ENCODE assay signal across 9 mouse cellular contexts in the genomic region with DNA sequence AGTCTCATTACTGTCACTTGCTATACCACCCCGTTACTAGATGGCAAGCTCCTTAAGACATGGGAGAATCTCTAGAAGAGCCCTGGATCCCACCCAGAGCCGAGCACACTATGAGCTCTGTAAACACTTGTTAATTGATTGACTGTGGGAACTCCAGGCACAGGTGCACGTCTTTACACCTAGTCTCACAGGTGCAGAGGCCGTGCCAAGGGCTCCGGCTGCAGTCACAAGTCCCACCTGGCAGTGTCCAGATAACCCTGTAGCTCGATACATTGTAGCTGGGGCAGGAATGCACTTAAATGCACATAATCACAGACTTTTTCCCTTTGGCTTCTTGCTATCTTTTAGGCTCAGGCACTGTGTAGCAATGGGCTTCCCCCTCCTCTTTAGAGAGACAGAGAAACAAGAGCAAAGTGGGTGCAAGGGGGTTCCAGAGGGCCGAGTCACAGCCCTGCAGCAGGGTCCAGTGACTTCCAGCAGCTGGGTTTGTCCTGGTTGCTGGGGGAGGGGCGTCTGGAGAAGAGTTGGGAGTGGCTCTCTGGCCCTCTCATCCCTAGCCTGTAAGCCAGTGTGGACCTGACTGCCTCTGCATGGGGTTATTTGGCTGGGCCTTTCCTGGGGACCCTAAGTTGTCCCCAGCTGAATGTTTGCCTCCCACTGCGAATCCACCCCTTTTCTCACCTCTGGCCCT. TPM values are rescaled to one million over a fixed set of nuclear protein-coding genes. Genes with fewer than 3 reads are reported as not detected.
DNase-seq lines count a peak whose midpoint lies in the region; ATAC-seq and TF ChIP-seq lines count a peak whose summit lies in the region.
"Had no signal": no experiment of that assay in that cellular context is flagged by ENCODE, and none has a peak within 500 bp of the region (broad histone marks: within the 10 kb centered on the region; RNA-seq: fewer than 3 reads in every experiment).

No protein-coding gene starts in this region.

- H3K4me2 ChIP-seq in heart, embryonic 11.5 days = peak overlapping the region; percentile 81
- peak overlapping the region; percentile 83 for H3K4me2 ChIP-seq in lung, embryonic 16.5 days (ENCODE audit: low read depth, low read length)
- H3K4me2 ChIP-seq in stomach, embryonic 15.5 days = peak overlapping the region; percentile 89

- H3K4me1 ChIP-seq in heart, embryonic 11.5 days (ENCODE audit: control insufficient read depth, insufficient read depth, low read length) = peaks cover 75% of the 10 kb centered on the region
- H3K4me1 ChIP-seq in lung, embryonic 16.5 days (replicated peaks; ENCODE audit: control insufficient read depth, insufficient read depth, low read length) = peaks cover 70% of the 10 kb centered on the region
- peaks cover 75% of the 10 kb centered on the region for H3K4me1 ChIP-seq in stomach, embryonic 15.5 days

- intact Hi-C loops in left cerebral cortex, adult 2 months (cut with DNase I) = no loop called here

- no peaks in the 10 kb centered on the region for H3K36me3 ChIP-seq in heart, embryonic 11.5 days (ENCODE audit: control insufficient read depth, insufficient read depth, low read length)
- H3K36me3 ChIP-seq in lung, embryonic 16.5 days (ENCODE audit: control insufficient read depth, insufficient read depth, low read length) = no peaks in the 10 kb centered on the region
- no peaks in the 10 kb centered on the region for H3K36me3 ChIP-seq in stomach, embryonic 15.5 days

- H3K9me3 ChIP-seq in heart, embryonic 11.5 days (replicated peaks; ENCODE audit: control insufficient read depth, low read length) = no peaks in the 10 kb centered on the region
- H3K9me3 ChIP-seq in lung, embryonic 16.5 days (ENCODE audit: control insufficient read depth, low read length) = no peaks in the 10 kb centered on the region
- no peaks in the 10 kb centered on the region for H3K9me3 ChIP-seq in stomach, embryonic 15.5 days

- peak overlapping the region; percentile 100 for H3K27ac ChIP-seq in left cerebral cortex, adult 2 months
- H3K27ac ChIP-seq in heart, embryonic 11.5 days (ENCODE audit: low read depth, low read length) = peak overlapping the region; percentile 93
- H3K27ac ChIP-seq in lung, embryonic 16.5 days (ENCODE audit: low read length) = peak overlapping the region; percentile 97
- H3K27ac ChIP-seq in stomach, embryonic 15.5 days = peak overlapping the region; percentile 97

- DNase-seq in left cerebral cortex, adult 2 months (ENCODE audit: extremely low spot score in 1 of 2, low spot score in 2 of 2) = peak; percentile 45 to 47
- DNase-seq in left cerebral cortex, adult 18-20 months (ENCODE audit: low spot score in 2 of 2) = no peak
- DNase-seq in embryo, embryonic 11 days = peak; percentile 78
- DNase-seq in kidney, adult 8-10 months = peak; percentile 67 to 72
- DNase-seq in B cell, adult 2 months = no peak

- no peak for ATAC-seq in heart, embryonic 11.5 days (replicated peaks; ENCODE audit: insufficient number of reproducible peaks, low FRiP score, low TSS enrichment)
- peak; percentile 30 for ATAC-seq in lung, embryonic 16.5 days (ENCODE audit: low read depth)
- ATAC-seq in stomach, embryonic 15.5 days (ENCODE audit: insufficient read depth, low FRiP score, low read depth) = peak; percentile 5; the same call in 1 of the 2 replicates

- 4% methylated on average over 9 of the region's 9 CpGs for WGBS in heart, embryonic 11.5 days (ENCODE audit: insufficient replicate concordance)
- WGBS in lung, embryonic 16.5 days = 4% methylated on average over 9 of the region's 9 CpGs
- 8% methylated on average over 9 of the region's 9 CpGs for WGBS in stomach, embryonic 15.5 days

- TF ChIP-seq CTCF in left cerebral cortex, adult 2 months (IDR thresholded peaks at IDR 0.05) = no peak

- H3K27me3 ChIP-seq in heart, embryonic 11.5 days (ENCODE audit: control insufficient read depth, insufficient read depth, low read length) = no peaks in the 10 kb centered on the region
- H3K27me3 ChIP-seq in lung, embryonic 16.5 days (ENCODE audit: control insufficient read depth, insufficient read depth, low read depth, low read length) = no peaks in the 10 kb centered on the region
- H3K27me3 ChIP-seq in stomach, embryonic 15.5 days (replicated peaks) = no peaks in the 10 kb centered on the region

- peak overlapping the region; percentile 89 for H3K4me3 ChIP-seq in left cerebral cortex, adult 2 months
- H3K4me3 ChIP-seq in heart, embryonic 11.5 days (ENCODE audit: low read depth, low read length) = peak overlapping the region; percentile 89
- peak overlapping the region; percentile 85 for H3K4me3 ChIP-seq in lung, embryonic 16.5 days (ENCODE audit: low read length)
- H3K4me3 ChIP-seq in stomach, embryonic 15.5 days (replicated peaks) = peak overlapping the region; percentile 92

- peak overlapping the region; percentile 44 for H3K9ac ChIP-seq in heart, embryonic 11.5 days (ENCODE audit: low read depth, low read length)
- H3K9ac ChIP-seq in lung, embryonic 16.5 days (ENCODE audit: low read length) = peak overlapping the region; percentile 46
- 0 out of 2 replicates have a peak overlapping the region, but pooled peaks have one; percentile 11 for H3K9ac ChIP-seq in stomach, embryonic 15.5 days

RNA-seq across cellular contexts. Expression of a gene that starts 3.4 kb away (rescaled TPM):
- total RNA-seq in left cerebral cortex, adult 2 months (2021) = 100 to 1,000 TPM; 730 to 768 TPM
- 100 to 1,000 TPM; 708 to 832 TPM for total RNA-seq in left cerebral cortex, adult 18-20 months (2021)
- polyA plus RNA-seq in heart, embryonic 11.5 days (2014; fragmentation: Nextera tagmentation; extraction: Ambion mirVana) = 32.2 and 35.7 TPM in 2 replicates
- 36.3 and 36.4 TPM in 2 replicates for polyA plus RNA-seq in lung, embryonic 16.5 days (2015; fragmentation: Nextera tagmentation; extraction: Ambion mirVana)
- 42.7 and 44.7 TPM in 2 replicates for polyA plus RNA-seq in stomach, embryonic 15.5 days (2015; fragmentation: Nextera tagmentation; extraction: Ambion mirVana)

RNA-seq across cellular contexts. Expression of a gene that starts 14.6 kb away (rescaled TPM):
- total RNA-seq in left cerebral cortex, adult 2 months (2021) = 100 to 1,000 TPM; 126 to 134 TPM
- total RNA-seq in left cerebral cortex, adult 18-20 months (2021) = 100 to 1,000 TPM; 108 to 127 TPM
- 31.6 and 42.1 TPM in 2 replicates for polyA plus RNA-seq in heart, embryonic 11.5 days (2014; fragmentation: Nextera tagmentation; extraction: Ambion mirVana)
- polyA plus RNA-seq in lung, embryonic 16.5 days (2015; fragmentation: Nextera tagmentation; extraction: Ambion mirVana) = 56.6 and 57.8 TPM in 2 replicates
- polyA plus RNA-seq in stomach, embryonic 15.5 days (2015; fragmentation: Nextera tagmentation; extraction: Ambion mirVana) = 36.4 and 39.7 TPM in 2 replicates

RNA-seq across cellular contexts. Expression of a gene that starts 31.3 kb away (rescaled TPM):
- 100 to 1,000 TPM in 1 of 2 experiments, 10 to 100 TPM in 1; 91.9 to 153 TPM for total RNA-seq in left cerebral cortex, adult 2 months (2021)
- 100 to 1,000 TPM in 1 of 2 experiments, 10 to 100 TPM in 1; 87.2 to 122 TPM for total RNA-seq in left cerebral cortex, adult 18-20 months (2021)
- 5.6 and 6.4 TPM in 2 replicates for polyA plus RNA-seq in heart, embryonic 11.5 days (2014; fragmentation: Nextera tagmentation; extraction: Ambion mirVana)
- 1.4 and 1.6 TPM in 2 replicates for polyA plus RNA-seq in lung, embryonic 16.5 days (2015; fragmentation: Nextera tagmentation; extraction: Ambion mirVana)
- 2.4 and 2.5 TPM in 2 replicates for polyA plus RNA-seq in stomach, embryonic 15.5 days (2015; fragmentation: Nextera tagmentation; extraction: Ambion mirVana)

RNA-seq across cellular contexts. Expression of a gene that starts 42.7 kb away (rescaled TPM):
- total RNA-seq in left cerebral cortex, adult 2 months (2021) = not detected
- not detected for total RNA-seq in left cerebral cortex, adult 18-20 months (2021)
- polyA plus RNA-seq in heart, embryonic 11.5 days (2014; fragmentation: Nextera tagmentation; extraction: Ambion mirVana) = not detected in 2 replicates
- not detected in 2 replicates for polyA plus RNA-seq in lung, embryonic 16.5 days (2015; fragmentation: Nextera tagmentation; extraction: Ambion mirVana)
- not detected in 2 replicates for polyA plus RNA-seq in stomach, embryonic 15.5 days (2015; fragmentation: Nextera tagmentation; extraction: Ambion mirVana)
- total RNA-seq: hematopoietic stem cell, adult 5-6 weeks had no signal

RNA-seq across cellular contexts. Expression of a gene that starts 51.5 kb away (rescaled TPM):
- total RNA-seq in left cerebral cortex, adult 2 months (2021) = 100 to 1,000 TPM; 178 to 192 TPM
- total RNA-seq in left cerebral cortex, adult 18-20 months (2021) = 100 to 1,000 TPM; 182 to 185 TPM
- 15.9 and 17.1 TPM in 2 replicates for polyA plus RNA-seq in heart, embryonic 11.5 days (2014; fragmentation: Nextera tagmentation; extraction: Ambion mirVana)
- 19.4 and 20.3 TPM in 2 replicates for polyA plus RNA-seq in lung, embryonic 16.5 days (2015; fragmentation: Nextera tagmentation; extraction: Ambion mirVana)
- 23.0 and 23.6 TPM in 2 replicates for polyA plus RNA-seq in stomach, embryonic 15.5 days (2015; fragmentation: Nextera tagmentation; extraction: Ambion mirVana)

Comparison
In these comparisons a context has a peak if more than half of its experiments do, and no peak if none do; other contexts are left out.
1. DNase-seq: peak in left cerebral cortex, adult 2 months (2 of 2), embryo, embryonic 11 days (single experiment) and kidney, adult 8-10 months (2 of 2); none in left cerebral cortex, adult 18-20 months (0 of 2) and B cell, adult 2 months (0 of 2).
2. Peak in every context shown above with its lines, with median percentiles within 50 percentile points of each other: H3K27ac ChIP-seq, H3K4me3 ChIP-seq, H3K4me2 ChIP-seq and H3K9ac ChIP-seq.